Mouse (Mus musculus) adrenal gland, postnatal 25 days (tissue): ENCODE results near the gene Rbmxl1. TPM values are rescaled to one million over a fixed set of nuclear protein-coding genes. Genes with fewer than 3 reads are reported as not detected.

Source experiments
- DNase-seq: peaks from one replicate; pipeline ENCODE4 v3.0.0; 2021; ENCODE audit warnings: mixed read lengths
- total RNA-seq: library from RNA; stranded (reverse); gene quantifications from 2 replicates; pipeline ENCODE4 v1.2.3, GENCODE M21; 2021

Gene Rbmxl1
- total RNA-seq, 1 experiment from 2014 or later = 49.8 TPM

- no peak for DNase-seq
These were observed 15.7 kb downstream of the Rbmxl1 start for GRCm38 (mm10) chr8:78493031-78493430.

- no peak for DNase-seq
These were observed 19.0 kb downstream of the Rbmxl1 start for GRCm38 (mm10) chr8:78489733-78490132.

- DNase-seq = no peak
These were observed 31.5 kb downstream of the Rbmxl1 start for GRCm38 (mm10) chr8:78477051-78477829.

GRCm38 (mm10) chr8:78467889-78468288 is 40.8 kb downstream of the Rbmxl1 start:
- no peak for DNase-seq

GRCm38 (mm10) chr8:78463941-78464340 is 44.8 kb downstream of the Rbmxl1 start:
- DNase-seq = no peak

GRCm38 (mm10) chr8:78456441-78456840 is 52.3 kb downstream of the Rbmxl1 start:
- no peak for DNase-seq

Other genes with a start within 250 kb of the Rbmxl1 start
- gene Pou4f2, start 72.3 kb downstream of the Rbmxl1 start, total RNA-seq = not detected in 2 replicates
- gene Slc10a7, start 448 bp upstream of the Rbmxl1 start, total RNA-seq = 20.6 and 22.9 TPM in 2 replicates